Mouse (Mus musculus): Measurements from ENCODE around the gene Atg7. TPM values are rescaled to one million over a fixed set of nuclear protein-coding genes. Genes with fewer than 3 reads are reported as not detected.
A peak's percentile ranks its signal among the peaks of the same experiment; 100 is the strongest.

The Atg7 gene
- polyA plus RNA-seq, 1 experiment from 2014 or later: 14.0 TPM

DNA sequence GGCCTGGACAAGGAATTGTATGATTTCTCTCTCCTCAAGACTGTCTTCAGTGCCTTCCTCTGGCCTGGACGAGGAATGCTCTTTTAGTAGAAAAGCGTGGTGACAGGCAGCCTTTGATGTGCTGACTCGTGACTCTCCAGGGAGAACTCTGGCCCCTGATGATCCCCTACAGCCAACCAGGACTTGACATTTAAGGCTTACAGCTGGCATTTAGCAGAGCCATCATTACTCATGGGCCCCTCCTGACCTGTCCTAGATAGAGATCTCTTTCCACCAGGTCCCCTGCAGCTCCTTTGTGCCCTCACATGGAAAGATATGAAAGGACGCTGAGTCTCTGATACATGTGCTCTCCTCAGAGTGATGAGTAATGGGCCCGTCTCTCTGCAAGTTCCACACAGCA lies 33.2 kb downstream of the Atg7 start:
- ATAC-seq (ENCODE audit: low FRiP score, low TSS enrichment): no peak
- Histone ChIP-seq H3K4me3 (ENCODE audit: low read depth, low read length) (no peak overlapping the region), H3K36me3 (ENCODE audit: control insufficient read depth, insufficient read depth, low read length) (no peaks in the 10 kb centered on the region), H3K4me1 (replicated peaks; ENCODE audit: control insufficient read depth, insufficient read depth) (no peaks in the 10 kb centered on the region), H3K9me3 (ENCODE audit: control insufficient read depth, low read length) (no peaks in the 10 kb centered on the region), H3K9ac (ENCODE audit: low read length) (no peak overlapping the region), H3K27me3 (ENCODE audit: control insufficient read depth, insufficient read depth, low read length) (no peaks in the 10 kb centered on the region), H3K4me2 (replicated peaks; ENCODE audit: low read depth) (no peak overlapping the region), H3K27ac (replicated peaks) (no peak overlapping the region)
- TF ChIP-seq EP300 (optimal IDR thresholded peaks at IDR 0.05): no peak
- no peak for TF ChIP-seq CTCF (IDR thresholded peaks at IDR 0.05; ENCODE audit: low read depth)
- WGBS: 59% methylated on average over 5 of the region's 5 CpGs
- DNase-seq (ENCODE audit: low spot score): no peak

DNA sequence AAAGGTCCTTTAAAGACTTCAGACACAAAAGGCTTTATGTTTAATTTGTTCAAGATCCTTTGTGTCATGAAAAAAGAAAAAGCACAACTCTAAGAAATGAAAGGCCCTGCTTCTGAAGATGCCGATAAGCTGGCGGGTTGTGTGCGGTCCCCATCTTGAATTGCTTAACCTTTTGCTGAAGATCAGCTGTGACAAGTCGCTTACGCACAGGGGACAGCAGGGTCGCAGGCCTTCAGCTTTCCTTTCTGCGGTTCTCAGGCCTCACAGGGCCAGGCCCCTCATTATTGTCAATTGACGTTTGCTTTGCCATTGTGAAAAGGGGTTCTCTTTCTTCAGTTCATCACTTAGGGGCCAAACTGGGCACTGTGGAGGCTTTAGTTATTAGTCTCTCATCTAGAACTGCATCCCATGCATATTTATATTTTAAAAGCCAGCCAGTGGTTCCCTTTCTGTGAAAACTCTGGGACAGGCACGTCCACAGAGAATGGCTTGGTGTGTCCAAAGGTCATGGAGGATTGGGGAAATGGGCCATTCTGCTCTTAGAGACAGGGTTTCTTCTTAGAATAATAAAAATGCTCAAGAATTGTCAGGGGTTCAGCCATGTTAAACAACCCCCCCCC lies 39.3 kb downstream of the Atg7 start:
- Histone ChIP-seq H3K9ac (ENCODE audit: low read length) (no peak overlapping the region), H3K27ac (replicated peaks) (no peak overlapping the region), H3K36me3 (ENCODE audit: control insufficient read depth, insufficient read depth, low read length) (0 out of 2 replicates have a peak, but pooled peaks cover 3% of the 10 kb centered on the region), H3K4me3 (ENCODE audit: low read depth, low read length) (no peak overlapping the region), H3K9me3 (ENCODE audit: control insufficient read depth, low read length) (no peaks in the 10 kb centered on the region), H3K4me1 (replicated peaks; ENCODE audit: control insufficient read depth, insufficient read depth) (no peaks in the 10 kb centered on the region), H3K27me3 (ENCODE audit: control insufficient read depth, insufficient read depth, low read length) (no peaks in the 10 kb centered on the region), H3K4me2 (replicated peaks; ENCODE audit: low read depth) (no peak overlapping the region)
- no peak for DNase-seq (ENCODE audit: low spot score)
- TF ChIP-seq CTCF (IDR thresholded peaks at IDR 0.05; ENCODE audit: low read depth) (no peak), EP300 (optimal IDR thresholded peaks at IDR 0.05) (no peak)
- WGBS: 79% methylated on average over 9 of the region's 9 CpGs
- no peak for ATAC-seq (ENCODE audit: low FRiP score, low TSS enrichment)

DNA sequence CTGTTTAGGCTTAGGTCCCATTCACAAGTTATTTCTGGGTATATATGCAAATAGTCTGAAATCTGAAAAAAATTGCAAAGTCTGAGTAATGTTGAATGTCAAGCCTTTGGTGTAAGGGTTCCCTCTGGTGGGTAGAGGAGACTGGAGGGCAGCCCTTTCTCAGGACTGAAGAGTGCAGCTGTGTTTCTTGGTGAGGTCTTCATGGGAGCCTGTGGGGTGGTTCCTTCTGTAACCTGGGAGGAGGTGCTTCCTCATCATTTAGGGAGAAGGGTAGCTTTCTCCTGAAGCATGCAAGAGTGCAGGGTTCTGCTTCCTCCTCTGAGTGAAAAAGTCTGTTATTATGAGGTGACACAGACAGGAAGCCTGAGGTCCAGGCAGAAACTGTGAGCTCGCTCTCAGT lies 40.8 kb downstream of the Atg7 start:
- Histone ChIP-seq H3K4me3 (ENCODE audit: low read depth, low read length) (no peak overlapping the region), H3K9me3 (ENCODE audit: control insufficient read depth, low read length) (no peaks in the 10 kb centered on the region), H3K4me2 (replicated peaks; ENCODE audit: low read depth) (no peak overlapping the region), H3K27ac (replicated peaks) (no peak overlapping the region), H3K9ac (ENCODE audit: low read length) (no peak overlapping the region), H3K27me3 (ENCODE audit: control insufficient read depth, insufficient read depth, low read length) (no peaks in the 10 kb centered on the region), H3K36me3 (ENCODE audit: control insufficient read depth, insufficient read depth, low read length) (0 out of 2 replicates have a peak, but pooled peaks cover 3% of the 10 kb centered on the region), H3K4me1 (replicated peaks; ENCODE audit: control insufficient read depth, insufficient read depth) (no peaks in the 10 kb centered on the region)
- peak; percentile 61 for TF ChIP-seq CTCF (IDR thresholded peaks at IDR 0.05; ENCODE audit: low read depth)
- no peak for TF ChIP-seq EP300 (optimal IDR thresholded peaks at IDR 0.05)
- 80% methylated on average over 1 of the region's 1 CpGs for WGBS
- DNase-seq (ENCODE audit: low spot score) (no peak), ATAC-seq (ENCODE audit: low FRiP score, low TSS enrichment) (no peak)

DNA sequence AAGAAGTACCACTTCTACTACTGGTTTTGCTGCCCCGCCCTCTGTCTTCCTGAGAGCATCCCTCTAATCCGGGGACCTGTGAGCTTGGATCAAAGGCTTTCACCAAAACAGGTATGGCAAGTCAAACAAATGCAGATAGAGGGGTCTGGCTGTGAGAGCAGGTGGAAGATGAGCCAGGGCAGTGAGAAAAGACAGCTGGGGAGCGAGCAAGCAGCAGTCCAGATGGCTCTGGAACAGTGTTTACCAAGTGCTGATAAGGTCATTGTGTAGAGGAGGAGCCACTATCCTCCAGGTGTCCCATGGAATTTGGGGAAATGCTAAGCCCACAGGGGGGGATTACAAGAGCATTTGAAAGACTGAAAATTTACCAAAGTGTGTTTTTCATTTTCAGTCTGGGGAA lies 41.5 kb downstream of the Atg7 start:
- Histone ChIP-seq H3K9ac (ENCODE audit: low read length) (no peak overlapping the region), H3K4me2 (replicated peaks; ENCODE audit: low read depth) (no peak overlapping the region), H3K4me3 (ENCODE audit: low read depth, low read length) (no peak overlapping the region), H3K27ac (replicated peaks) (no peak overlapping the region), H3K4me1 (replicated peaks; ENCODE audit: control insufficient read depth, insufficient read depth) (no peaks in the 10 kb centered on the region), H3K9me3 (ENCODE audit: control insufficient read depth, low read length) (no peaks in the 10 kb centered on the region), H3K36me3 (ENCODE audit: control insufficient read depth, insufficient read depth, low read length) (0 out of 2 replicates have a peak, but pooled peaks cover 3% of the 10 kb centered on the region), H3K27me3 (ENCODE audit: control insufficient read depth, insufficient read depth, low read length) (no peaks in the 10 kb centered on the region)
- ATAC-seq (ENCODE audit: low FRiP score, low TSS enrichment) (no peak), DNase-seq (ENCODE audit: low spot score) (no peak)
- no peak for TF ChIP-seq CTCF (IDR thresholded peaks at IDR 0.05; ENCODE audit: low read depth)
- no peak for TF ChIP-seq EP300 (optimal IDR thresholded peaks at IDR 0.05)
- WGBS: 47% methylated on average over 3 of the region's 3 CpGs

DNA sequence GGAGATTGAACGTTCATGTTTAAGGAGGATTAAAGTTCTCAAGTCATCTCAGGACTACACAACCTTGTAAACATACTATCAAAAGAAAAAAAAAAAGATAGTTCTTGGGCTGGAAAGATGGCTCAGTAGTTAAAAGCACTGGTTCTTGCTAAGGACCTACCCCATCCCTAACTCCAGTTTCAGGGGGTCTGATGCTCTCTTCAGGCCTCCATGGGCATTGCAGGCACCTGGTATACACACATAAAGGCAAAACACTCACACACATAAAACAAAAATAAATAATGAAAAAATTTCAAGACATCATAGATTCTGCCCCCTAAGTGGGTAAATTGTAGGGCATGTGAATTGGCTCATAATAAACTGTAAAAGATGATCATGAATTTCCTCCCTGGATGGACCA lies 42.5 kb downstream of the Atg7 start:
- no peak overlapping the region for H3K4me2 ChIP-seq (replicated peaks; ENCODE audit: low read depth)
- 53% methylated on average over 1 of the region's 1 CpGs for WGBS
- 0 out of 2 replicates have a peak, but pooled peaks cover 3% of the 10 kb centered on the region for H3K36me3 ChIP-seq (ENCODE audit: control insufficient read depth, insufficient read depth, low read length)
- TF ChIP-seq CTCF (IDR thresholded peaks at IDR 0.05; ENCODE audit: low read depth) (peak; percentile 51), EP300 (optimal IDR thresholded peaks at IDR 0.05) (no peak)
- H3K27me3 ChIP-seq (ENCODE audit: control insufficient read depth, insufficient read depth, low read length): no peaks in the 10 kb centered on the region
- H3K4me1 ChIP-seq (replicated peaks; ENCODE audit: control insufficient read depth, insufficient read depth): no peaks in the 10 kb centered on the region
- H3K4me3 ChIP-seq (ENCODE audit: low read depth, low read length): no peak overlapping the region
- H3K9me3 ChIP-seq (ENCODE audit: control insufficient read depth, low read length): no peaks in the 10 kb centered on the region
- H3K9ac ChIP-seq (ENCODE audit: low read length): no peak overlapping the region
- no peak overlapping the region for H3K27ac ChIP-seq (replicated peaks)
- DNase-seq (ENCODE audit: low spot score) (no peak), ATAC-seq (ENCODE audit: low FRiP score, low TSS enrichment) (no peak)

DNA sequence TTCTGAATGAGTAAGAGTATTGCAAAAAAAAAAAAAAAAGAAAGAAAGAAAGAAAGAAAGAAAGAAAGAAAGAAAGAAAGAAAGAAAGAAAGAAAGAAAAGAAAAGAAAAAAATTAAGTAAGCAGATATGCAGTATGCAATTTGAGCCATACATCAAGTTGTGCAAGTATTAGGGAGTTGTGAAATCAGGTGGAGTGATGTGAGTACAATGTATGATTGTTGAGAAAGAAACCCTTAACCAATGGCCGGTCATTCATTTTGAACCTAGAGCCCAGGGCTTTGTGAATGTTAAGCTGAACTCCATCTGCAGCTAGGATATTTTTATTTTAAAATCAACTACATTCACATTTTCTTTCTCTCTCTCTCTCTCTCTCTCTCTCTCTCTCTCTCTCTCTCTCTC lies 44.1 kb downstream of the Atg7 start:
- Histone ChIP-seq H3K36me3 (ENCODE audit: control insufficient read depth, insufficient read depth, low read length) (0 out of 2 replicates have a peak, but pooled peaks cover 3% of the 10 kb centered on the region), H3K9me3 (ENCODE audit: control insufficient read depth, low read length) (no peaks in the 10 kb centered on the region), H3K9ac (ENCODE audit: low read length) (no peak overlapping the region), H3K4me3 (ENCODE audit: low read depth, low read length) (no peak overlapping the region), H3K4me2 (replicated peaks; ENCODE audit: low read depth) (no peak overlapping the region), H3K27ac (replicated peaks) (no peak overlapping the region), H3K4me1 (replicated peaks; ENCODE audit: control insufficient read depth, insufficient read depth) (no peaks in the 10 kb centered on the region), H3K27me3 (ENCODE audit: control insufficient read depth, insufficient read depth, low read length) (no peaks in the 10 kb centered on the region)
- no peak for TF ChIP-seq EP300 (optimal IDR thresholded peaks at IDR 0.05)
- no peak for TF ChIP-seq CTCF (IDR thresholded peaks at IDR 0.05; ENCODE audit: low read depth)
- ATAC-seq (ENCODE audit: low FRiP score, low TSS enrichment): no peak
- 74% methylated on average over 1 of the region's 1 CpGs for WGBS
- no peak for DNase-seq (ENCODE audit: low spot score)

All from stomach, postnatal 0 days (tissue).